8 mouse cellular contexts compared by ENCODE assay signal in genomic region chr8:47242207-47243004, GRCm38 (mm10).
DNase-seq lines count a peak whose midpoint lies in the region; ATAC-seq and TF ChIP-seq lines count a peak whose summit lies in the region.

No protein-coding gene starts in this region.

- peak; percentile 90 for ATAC-seq in embryonic facial prominence, embryonic 15.5 days (ENCODE audit: insufficient number of reproducible peaks, low FRiP score, low TSS enrichment, low read depth)
- peak; percentile 98 for ATAC-seq in megakaryocyte progenitor cell, adult 5-6 weeks (replicated peaks; ENCODE audit: poor library complexity)

- DNase-seq in brain, embryonic 14.5 days (ENCODE audit: low read depth): peak; percentile 99
- peak; percentile 72 for DNase-seq in heart, adult 8-10 months (ENCODE audit: low spot score)
- DNase-seq in kidney, adult 18-20 months: peak; percentile 31
- peak; percentile 81 to 86 for DNase-seq in left cerebral cortex, postnatal 25 days (ENCODE audit: low spot score in 2 of 2)
- peak; percentile 74 to 83 for DNase-seq in right cerebral cortex, postnatal 36 days (ENCODE audit: low spot score in 2 of 2)
- no peak for DNase-seq in spleen, postnatal 14 days (ENCODE audit: low spot score in 2 of 2)

- peak overlapping the region; percentile 37 for H3K4me3 ChIP-seq in embryonic facial prominence, embryonic 15.5 days (replicated peaks)

- H3K4me2 ChIP-seq in embryonic facial prominence, embryonic 15.5 days (replicated peaks): peak overlapping the region; percentile 57

- H3K36me3 ChIP-seq in embryonic facial prominence, embryonic 15.5 days: no peaks in the 10 kb centered on the region

- peaks cover 34% of the 10 kb centered on the region for H3K4me1 ChIP-seq in embryonic facial prominence, embryonic 15.5 days

- H3K9ac ChIP-seq in embryonic facial prominence, embryonic 15.5 days: no peak overlapping the region

- no peak for TF ChIP-seq POLR2A in brain, embryonic 14.5 days (IDR thresholded peaks at IDR 0.05; ENCODE audit: borderline replicate concordance, extremely low read depth, insufficient read depth, insufficient read length, poor library complexity, severe bottlenecking)

- H3K27me3 ChIP-seq in embryonic facial prominence, embryonic 15.5 days: no peaks in the 10 kb centered on the region

- no peaks in the 10 kb centered on the region for H3K9me3 ChIP-seq in embryonic facial prominence, embryonic 15.5 days (replicated peaks)

- intact Hi-C loops in left cerebral cortex, postnatal 25 days (cut with DNase I): loop anchor here (2.0 kb wide), 1 partner anchor 46 kb away; no protein-coding TSS in a partner anchor

- peak overlapping the region; percentile 79 for H3K27ac ChIP-seq in embryonic facial prominence, embryonic 15.5 days (replicated peaks)

- 11% methylated on average over 17 of the region's 17 CpGs for WGBS in embryonic facial prominence, embryonic 15.5 days

- no peak for TF ChIP-seq CTCF in brain, embryonic 14.5 days (IDR thresholded peaks at IDR 0.05; ENCODE audit: borderline replicate concordance, extremely low read depth, insufficient read depth, insufficient read length)

Comparison
In these comparisons a context has a peak if more than half of its experiments do, and no peak if none do; other contexts are left out.
1. DNase-seq: peak in brain, embryonic 14.5 days (single experiment), heart, adult 8-10 months (single experiment), kidney, adult 18-20 months (single experiment), left cerebral cortex, postnatal 25 days (2 of 2) and right cerebral cortex, postnatal 36 days (2 of 2); none in spleen, postnatal 14 days (0 of 2).